Mouse (Mus musculus) spleen, adult 2 months (tissue): ENCODE results near the gene Ldlrad2. TPM values are rescaled to one million over a fixed set of nuclear protein-coding genes. Genes with fewer than 3 reads are reported as not detected.
"Not testable (repeated sequence)": the region's sequence is repeated elsewhere in the genome, so short reads cannot be mapped to it uniquely, and the experiment has no call there.

Experiments
- DNase-seq, 2 experiments: peaks; one replicate each; pipeline versions ENCODE4 v3.0.0 to v3.0.0-alpha.2; 2012 to 2021; ENCODE audit warnings: low spot score in 2 of 2, low read depth in 1 of 2
- H3K27ac ChIP-seq: fragments of 200-500 bp; 2 replicates; pipeline ENCODE4 v1.5.1; 2012; ENCODE audit warnings: low read length, inconsistent platforms; ENCODE audit not compliant: insufficient read depth
- H3K27me3 ChIP-seq: fragments of 200-500 bp; 2 replicates; pipeline ENCODE4 v1.6.1; 2012; ENCODE audit warnings: mild to moderate bottlenecking, moderate library complexity, low read length, inconsistent platforms; ENCODE audit not compliant: control insufficient read depth, insufficient read depth
- H3K36me3 ChIP-seq: fragments of 200-500 bp; 2 replicates; pipeline ENCODE4 v1.6.1; 2012; ENCODE audit warnings: mild to moderate bottlenecking, low read length, inconsistent platforms; ENCODE audit not compliant: control insufficient read depth, insufficient read depth
- H3K4me1 ChIP-seq: fragments of 200-500 bp; 2 replicates; pipeline ENCODE4 v1.6.1; 2011; ENCODE audit warnings: inconsistent platforms; ENCODE audit not compliant: control insufficient read depth, insufficient read depth, insufficient read length
- H3K4me3 ChIP-seq: fragments of 200-500 bp; 2 replicates; pipeline ENCODE4 v1.5.1; 2011; ENCODE audit warnings: mild to moderate bottlenecking, inconsistent platforms; ENCODE audit not compliant: insufficient read depth, insufficient read length; ENCODE audit errors: extremely low read depth
- CTCF ChIP-seq: fragments of 200-500 bp; IDR thresholded peaks from 2 replicates; pipeline ENCODE4 v1.5.1; 2011; ENCODE audit warnings: mild to moderate bottlenecking, inconsistent platforms; ENCODE audit not compliant: insufficient read depth, insufficient read length, insufficient replicate concordance; ENCODE audit errors: extremely low read depth
- POLR2A ChIP-seq: fragments of 200-500 bp; IDR thresholded peaks from 2 replicates; pipeline ENCODE4 v1.6.1; 2011; ENCODE audit warnings: low read depth, low read length, inconsistent platforms
- WGBS: fragments of 180-500 bp; shearing (Covaris S2); methylation state at CpG from one replicate; pipeline ENCODE4 v1.1.7; 2018; 5-methylcytosine and 5-hydroxymethylcytosine counted together
- polyA plus RNA-seq: library from polyadenylated mRNA; depleted of rRNA; stranded (reverse); fragments of >200 nt; gene quantifications from 2 replicates; pipeline ENCODE4 v1.2.3, GENCODE M21; 2012

The Ldlrad2 gene
- polyA plus RNA-seq, 1 experiment: not detected

DNA sequence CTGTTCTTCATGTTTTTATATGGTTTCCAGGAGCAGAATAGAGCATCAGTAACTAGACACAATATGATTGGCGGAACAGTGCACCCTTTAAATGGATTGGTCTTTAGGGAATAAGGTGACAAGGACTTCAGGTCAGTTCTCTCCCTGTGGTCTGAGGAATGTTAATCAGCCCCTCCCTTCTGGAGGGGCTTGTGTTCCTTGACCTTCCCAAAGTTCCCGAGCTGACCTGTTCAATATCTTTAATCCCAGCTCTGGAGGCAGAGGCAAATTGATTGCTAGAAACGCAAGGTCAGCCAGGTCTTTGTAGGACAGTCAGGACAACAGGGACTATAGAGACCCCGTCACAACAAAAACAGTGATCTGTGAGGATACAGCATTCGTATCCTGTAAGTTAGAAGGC lies 24.2 kb upstream of the Ldlrad2 start:
- no peak for TF ChIP-seq CTCF
- TF ChIP-seq POLR2A: no peak
- peaks cover 8% of the 10 kb centered on the region; the same call in 1 of the 2 replicates for H3K4me1 ChIP-seq
- no peaks in the 10 kb centered on the region for H3K27me3 ChIP-seq
- no peak for DNase-seq
- no peaks in the 10 kb centered on the region for H3K36me3 ChIP-seq
- H3K27ac ChIP-seq: no peak overlapping the region
- 90% methylated on average over 5 of the region's 5 CpGs for WGBS
- no peak overlapping the region for H3K4me3 ChIP-seq

DNA sequence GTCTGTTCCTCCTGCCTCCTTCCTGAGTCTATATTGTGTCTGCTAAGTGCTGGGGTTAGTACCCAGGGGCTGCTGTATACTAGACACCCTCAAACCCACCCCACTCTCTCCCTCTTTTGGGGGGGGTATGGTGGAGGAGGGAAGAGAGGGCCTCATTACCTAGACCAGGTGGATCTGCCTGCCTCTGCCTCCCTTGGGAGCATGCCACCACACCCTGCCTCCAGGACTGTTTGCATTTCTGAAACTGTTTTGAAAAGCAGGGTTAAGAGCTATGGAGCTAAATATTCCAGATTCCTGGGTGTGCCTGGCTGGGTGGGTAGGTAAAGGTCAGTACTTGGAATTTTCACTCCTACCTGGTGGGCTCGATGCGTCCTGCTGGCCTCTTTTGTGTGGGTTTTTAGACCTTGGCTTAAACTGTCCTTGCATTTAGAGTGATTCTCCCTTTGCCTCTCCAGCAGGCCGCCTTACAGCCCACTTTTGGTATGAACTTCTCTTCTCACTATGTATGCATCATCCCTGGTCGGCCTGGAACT lies 22.8 kb upstream of the Ldlrad2 start:
- TF ChIP-seq POLR2A: no peak
- TF ChIP-seq CTCF: no peak
- Histone ChIP-seq H3K36me3 (no peaks in the 10 kb centered on the region), H3K4me1 (peaks cover 5% of the 10 kb centered on the region; the same call in 1 of the 2 replicates), H3K27me3 (no peaks in the 10 kb centered on the region), H3K27ac (no peak overlapping the region), H3K4me3 (no peak overlapping the region)
- no peak for DNase-seq
- 95% methylated on average over 4 of the region's 4 CpGs for WGBS

DNA sequence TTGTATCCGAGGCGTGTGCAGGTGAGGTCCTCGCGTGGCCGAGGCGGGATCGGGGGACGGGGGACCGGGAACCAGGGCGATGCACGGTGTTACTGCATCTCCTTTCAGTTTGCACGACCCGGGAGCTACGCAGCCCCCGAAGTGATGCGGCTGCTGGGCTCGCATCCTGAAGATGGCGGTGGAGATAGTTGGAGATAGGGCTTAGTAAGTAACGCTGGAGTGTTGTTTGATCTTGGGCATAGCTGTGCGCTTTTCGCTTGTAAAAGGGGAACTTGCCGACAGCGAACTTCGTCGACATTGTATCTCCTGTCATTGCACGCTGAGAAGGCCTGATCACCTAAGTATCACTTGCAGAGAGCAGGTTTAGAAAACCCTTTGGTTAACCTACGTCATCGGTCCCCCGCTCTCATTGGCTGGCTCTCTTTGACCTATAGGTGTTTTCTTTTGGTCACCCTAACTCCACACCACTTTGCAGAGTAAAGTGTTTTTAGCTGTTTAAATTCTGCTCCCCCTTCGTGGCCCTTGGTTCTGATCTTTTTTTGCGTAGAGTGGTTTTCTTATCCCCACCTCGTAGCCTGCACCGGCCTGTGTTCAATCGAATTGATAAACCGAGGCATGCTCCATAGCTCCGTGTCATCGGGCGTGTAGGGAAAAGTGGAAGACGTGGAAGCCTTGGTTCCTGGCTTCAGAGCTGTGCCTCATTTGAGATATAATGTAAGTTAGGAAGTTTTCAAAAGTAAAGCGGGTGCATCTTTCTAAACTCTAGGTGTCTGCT lies 20.3 kb upstream of the Ldlrad2 start:
- Histone ChIP-seq H3K27me3 (no peaks in the 10 kb centered on the region), H3K4me3 (peak overlapping the region; percentile 92), H3K27ac (peak overlapping the region; percentile 78), H3K36me3 (no peaks in the 10 kb centered on the region), H3K4me1 (peaks cover 5% of the 10 kb centered on the region; the same call in 1 of the 2 replicates)
- WGBS: 2% methylated on average over 40 of the region's 40 CpGs
- peak; percentile 36 to 40 for DNase-seq
- no peak for TF ChIP-seq CTCF
- TF ChIP-seq POLR2A: no peak

DNA sequence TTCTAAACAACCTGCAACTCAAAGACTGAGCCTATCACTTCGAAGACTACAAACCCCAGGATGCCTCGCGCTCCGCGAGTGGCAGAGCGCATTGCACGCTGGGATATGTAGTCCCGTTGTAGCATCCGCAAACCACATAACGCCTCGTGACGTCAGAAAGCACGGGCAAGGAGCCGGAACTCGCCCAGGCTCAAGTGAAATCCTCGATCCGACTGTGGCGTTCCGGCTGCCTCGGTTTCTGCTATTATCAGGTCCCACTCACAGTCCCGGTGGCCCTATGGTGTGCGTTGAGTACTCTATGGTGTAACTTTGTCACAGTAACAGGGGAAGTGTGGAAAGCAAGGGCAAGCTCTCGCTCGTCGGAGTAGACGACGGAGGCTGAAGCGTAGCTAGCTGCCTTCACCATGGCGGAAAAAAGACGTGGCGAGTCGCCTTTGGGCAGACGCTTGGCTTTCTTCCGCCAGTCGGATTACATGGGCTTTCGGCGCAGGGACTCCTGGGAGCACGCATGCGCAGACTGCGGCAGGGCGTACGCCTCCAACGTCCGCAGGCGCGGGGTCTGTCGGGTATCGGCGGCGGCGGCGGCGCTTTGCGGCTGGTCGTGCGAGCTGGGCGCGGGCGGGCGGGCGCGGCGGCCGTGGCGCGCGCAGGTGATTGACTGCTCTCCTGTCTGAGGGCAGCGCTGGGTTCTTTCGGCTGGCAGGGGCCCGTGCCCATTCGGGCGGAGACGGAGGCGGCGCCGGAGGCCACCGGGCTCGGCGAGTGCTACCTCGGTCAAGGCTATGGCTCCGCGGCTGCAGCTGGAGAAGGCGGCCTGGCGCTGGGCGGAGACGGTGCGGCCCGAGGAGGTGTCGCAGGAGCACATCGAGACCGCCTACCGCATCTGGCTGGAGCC lies 19.5 kb upstream of the Ldlrad2 start, which contains the start of gene Usp48:
Gene Usp48 (plus strand): TSS at position 155 of the 895 bp plus-strand sequence.
- WGBS: under 1% methylated on average over 92 of the region's 92 CpGs
- Histone ChIP-seq H3K27ac (peak within 1 kb of the TSS; percentile 98), H3K4me3 (peak within 1 kb of the TSS; percentile 92), H3K27me3 (no peaks in the 10 kb centered on the region), H3K4me1 (peaks cover 5% of the 10 kb centered on the region; the same call in 1 of the 2 replicates), H3K36me3 (no peaks in the 10 kb centered on the region)
- no peak for TF ChIP-seq CTCF
- TF ChIP-seq POLR2A: peak; percentile 91
- peak; percentile 98 to 99 for DNase-seq

DNA sequence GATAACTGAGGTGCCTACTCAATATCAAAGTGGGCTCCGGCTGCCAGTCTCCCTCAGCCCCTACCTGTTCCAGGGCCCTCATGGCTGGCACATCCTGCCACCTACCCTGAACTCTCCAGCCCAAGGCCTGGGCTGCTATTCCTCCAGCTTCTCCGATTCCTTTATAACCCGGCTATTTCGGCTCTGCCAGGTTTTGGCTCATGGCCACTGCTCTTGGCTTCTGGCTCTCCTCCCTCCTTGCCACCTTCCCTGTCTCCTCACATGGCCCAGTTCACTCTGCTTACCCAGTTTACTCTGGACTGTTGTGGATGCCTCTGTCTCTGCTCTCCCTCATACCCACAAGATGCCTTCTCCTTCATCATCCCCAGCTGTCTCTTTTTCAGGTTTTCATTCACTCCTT lies 16.6 kb upstream of the Ldlrad2 start:
- Histone ChIP-seq H3K27me3 (no peaks in the 10 kb centered on the region), H3K27ac (no peak overlapping the region), H3K4me1 (peaks cover 5% of the 10 kb centered on the region; the same call in 1 of the 2 replicates), H3K4me3 (no peak overlapping the region), H3K36me3 (no peaks in the 10 kb centered on the region)
- TF ChIP-seq POLR2A (no peak), CTCF (no peak)
- WGBS: 86% methylated on average over 4 of the region's 4 CpGs
- DNase-seq: no peak

DNA sequence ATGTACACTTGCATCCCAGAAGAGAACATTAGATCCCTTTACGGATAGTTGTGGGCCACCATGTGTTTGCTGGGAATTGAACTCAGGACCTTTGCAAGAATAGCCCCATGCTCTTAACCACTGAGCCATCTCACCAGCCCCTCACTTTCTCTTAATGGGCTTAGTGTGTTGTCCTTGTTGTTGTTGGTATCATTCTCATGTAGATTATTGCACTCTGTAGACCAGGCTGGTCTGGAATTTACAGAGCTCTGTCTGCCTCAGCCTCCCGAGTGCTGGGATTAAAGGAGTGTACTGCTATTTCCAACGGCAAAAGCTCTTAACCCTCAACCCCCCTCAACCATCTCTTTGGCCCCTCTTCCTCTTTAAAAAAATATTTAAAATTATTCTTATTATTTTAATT lies 15.2 kb upstream of the Ldlrad2 start:
- no peaks in the 10 kb centered on the region for H3K36me3 ChIP-seq
- TF ChIP-seq POLR2A (no peak), CTCF (no peak)
- H3K27ac ChIP-seq: no peak overlapping the region
- H3K27me3 ChIP-seq: no peaks in the 10 kb centered on the region
- no peak overlapping the region for H3K4me3 ChIP-seq
- DNase-seq: no peak
- 91% methylated on average over 3 of the region's 3 CpGs for WGBS
- no peaks in the 10 kb centered on the region for H3K4me1 ChIP-seq

DNA sequence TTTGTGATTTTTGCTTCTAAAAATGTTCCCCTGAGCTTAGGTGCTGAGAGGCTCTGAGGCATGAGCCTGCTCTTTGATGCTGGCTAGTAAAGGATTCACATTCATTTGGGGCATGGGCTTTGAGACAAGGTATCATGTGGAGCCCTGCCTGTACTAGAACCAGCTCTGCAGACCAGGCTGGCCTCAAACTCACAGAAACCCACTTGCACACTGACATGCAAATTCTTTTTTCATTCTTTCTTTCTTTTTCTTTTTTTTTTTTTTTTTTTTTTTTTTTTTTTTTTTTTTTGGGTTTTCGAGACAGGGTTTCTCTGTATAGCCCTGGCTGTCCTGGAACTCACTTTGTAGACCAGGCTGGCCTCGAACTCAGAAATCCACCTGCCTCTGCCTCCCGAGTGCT lies 14.7 kb upstream of the Ldlrad2 start:
- H3K27ac ChIP-seq, H3K27me3 ChIP-seq, H3K4me3 ChIP-seq, H3K36me3 ChIP-seq, DNase-seq, H3K4me1 ChIP-seq: not testable (repeated sequence)
- WGBS: 79% methylated on average over 2 of the region's 3 CpGs
